Mouse (Mus musculus) CH12.LX (cell line): ENCODE results near the gene Efnb2. TPM values are rescaled to one million over a fixed set of nuclear protein-coding genes. Genes with fewer than 3 reads are reported as not detected.

Experiments used
- DNase-seq: peaks from one replicate; pipeline ENCODE4 v3.0.0-alpha.2; 2013; ENCODE audit errors: extremely low read depth
- H3K27ac ChIP-seq: 2 replicates; pipeline ENCODE4 v1.5.1; 2012; ENCODE audit warnings: low read depth, mild to moderate bottlenecking, control low read depth, moderate library complexity; ENCODE audit not compliant: insufficient read depth
- H3K27me3 ChIP-seq: replicated peaks from 2 replicates; pipeline ENCODE3; 2012; ENCODE audit warnings: inconsistent platforms
- H3K36me3 ChIP-seq, 2 experiments: replicated peaks in 1 of 2; 2 replicates each; pipeline versions ENCODE3 to v1.6.1; 2012; ENCODE audit warnings: inconsistent platforms in 1 of 2, low read length in 1 of 2, mild to moderate bottlenecking in 1 of 2, mixed read lengths in 1 of 2, moderate library complexity in 1 of 2; ENCODE audit not compliant: control insufficient read depth in 1 of 2, insufficient read depth in 1 of 2
- H3K4me1 ChIP-seq, 2 experiments: 2 replicates each; pipeline ENCODE4 v1.6.1; 2012; ENCODE audit warnings: inconsistent platforms in 1 of 2, moderate library complexity in 1 of 2; ENCODE audit not compliant: insufficient read depth in 2 of 2, control insufficient read depth in 1 of 2
- H3K4me2 ChIP-seq: 2 replicates; pipeline ENCODE4 v1.6.1; 2012; ENCODE audit warnings: low read depth, mild to moderate bottlenecking, control low read depth; ENCODE audit not compliant: poor library complexity, insufficient read depth, severe bottlenecking
- H3K4me3 ChIP-seq, 3 experiments: fragments of 150-350 bp in 1 of 3; sonication (generic) in 1 of 3; replicated peaks in 1 of 3; 2 replicates each; pipeline versions ENCODE3 to v1.5.1; 2011 to 2012; ENCODE audit warnings: low read depth in 2 of 3, low read length in 2 of 3, mild to moderate bottlenecking in 2 of 3, moderate library complexity in 2 of 3, control low read depth in 1 of 3, improper control_type of control experiment in 1 of 3, inconsistent platforms in 1 of 3, mixed read lengths in 1 of 3; ENCODE audit not compliant: poor library complexity in 1 of 3
- H3K79me2 ChIP-seq: replicated peaks from 2 replicates; pipeline ENCODE4 v1.6.1; 2012; ENCODE audit warnings: mild to moderate bottlenecking, moderate library complexity; ENCODE audit not compliant: control insufficient read depth, poor library complexity, insufficient read depth, severe bottlenecking; ENCODE audit errors: extremely low read depth
- H3K9ac ChIP-seq: 2 replicates; pipeline ENCODE4 v1.6.1; 2012; ENCODE audit warnings: low read depth, mild to moderate bottlenecking, control low read depth, moderate library complexity; ENCODE audit not compliant: insufficient read depth
- H3K9me3 ChIP-seq: replicated peaks from 2 replicates; pipeline ENCODE3; 2012; ENCODE audit warnings: low read length, inconsistent platforms, mixed read lengths
- CHD2 ChIP-seq: IDR thresholded peaks from 2 replicates; pipeline ENCODE4 v1.6.1; 2011; ENCODE audit warnings: low read length, improper control_type of control experiment
- ELF1 ChIP-seq: IDR thresholded peaks from 2 replicates; pipeline ENCODE4 v1.6.1; 2014; ENCODE audit warnings: low read depth, mild to moderate bottlenecking, inconsistent platforms, low read length, improper control_type of control experiment
- ETS1 ChIP-seq: conservative IDR thresholded peaks from 2 replicates; pipeline ENCODE4 v1.6.1; 2012; ENCODE audit warnings: low read depth, mild to moderate bottlenecking, inconsistent platforms, low read length, improper control_type of control experiment, moderate library complexity
- GABPA ChIP-seq: IDR thresholded peaks from 2 replicates; pipeline ENCODE4 v1.6.1; 2012; ENCODE audit warnings: low read depth, low read length, improper control_type of control experiment, inconsistent platforms; ENCODE audit not compliant: insufficient replicate concordance
- HCFC1 ChIP-seq: IDR thresholded peaks from 2 replicates; pipeline ENCODE4 v1.6.1; 2012; ENCODE audit warnings: low read depth, mild to moderate bottlenecking, inconsistent platforms, low read length, improper control_type of control experiment
- JUND ChIP-seq: conservative IDR thresholded peaks from 2 replicates; pipeline ENCODE4 v1.6.1; 2011; ENCODE audit warnings: low read depth, low read length, improper control_type of control experiment
- KAT2A ChIP-seq: IDR thresholded peaks from 2 replicates; pipeline ENCODE4 v1.6.1; 2012; ENCODE audit warnings: low read length, improper control_type of control experiment, inconsistent platforms; ENCODE audit not compliant: insufficient replicate concordance
- MAFK ChIP-seq: IDR thresholded peaks from 2 replicates; pipeline ENCODE4 v1.6.1; 2011; ENCODE audit warnings: low read length, improper control_type of control experiment; ENCODE audit not compliant: insufficient replicate concordance
- MAX ChIP-seq: IDR thresholded peaks from 2 replicates; pipeline ENCODE4 v1.6.1; 2011; ENCODE audit warnings: low read length, improper control_type of control experiment
- NELFE ChIP-seq: IDR thresholded peaks from 2 replicates; pipeline ENCODE4 v1.6.1; 2011; ENCODE audit warnings: low read depth, low read length, improper control_type of control experiment
- NRF1 ChIP-seq: IDR thresholded peaks from 2 replicates; pipeline ENCODE4 v1.6.1; 2014; ENCODE audit warnings: low read depth, mild to moderate bottlenecking, inconsistent platforms, low read length, improper control_type of control experiment, moderate library complexity
- PAX5 ChIP-seq: IDR thresholded peaks from 2 replicates; pipeline ENCODE4 v1.6.1; 2012; ENCODE audit warnings: low read length, inconsistent platforms, mixed read lengths
- POLR2A ChIP-seq: IDR thresholded peaks from 2 replicates; pipeline ENCODE4 v1.6.1; 2011; ENCODE audit warnings: low read depth, mild to moderate bottlenecking, improper control_type of control experiment, low read length
- SMC3 ChIP-seq: IDR thresholded peaks from 2 replicates; pipeline ENCODE4 v1.6.1; 2011; ENCODE audit warnings: low read depth, low read length, improper control_type of control experiment
- TBP ChIP-seq: conservative IDR thresholded peaks from 2 replicates; pipeline ENCODE4 v1.6.1; 2011; ENCODE audit warnings: low read depth, low read length, improper control_type of control experiment
- UBTF ChIP-seq: IDR thresholded peaks from 2 replicates; pipeline ENCODE4 v1.6.1; 2012; ENCODE audit warnings: low read depth, mild to moderate bottlenecking, inconsistent platforms, low read length, improper control_type of control experiment, moderate library complexity
- USF2 ChIP-seq: conservative IDR thresholded peaks from 2 replicates; pipeline ENCODE4 v1.6.1; 2011; ENCODE audit warnings: low read depth, low read length, improper control_type of control experiment
- ZMIZ1 ChIP-seq: IDR thresholded peaks from 2 replicates; pipeline ENCODE4 v1.6.1; 2012; ENCODE audit warnings: low read depth, mild to moderate bottlenecking, inconsistent platforms, low read length, improper control_type of control experiment
- ZNF384 ChIP-seq: IDR thresholded peaks from 2 replicates; pipeline ENCODE4 v1.6.1; 2012; ENCODE audit warnings: low read depth, low read length, improper control_type of control experiment, inconsistent platforms
- dilution Hi-C: fragments of 300-500 bp; cut with MboI; formaldehyde crosslinking; loops from 2 replicates; pipeline ENCODE4 v1.14.3; 2020; ENCODE audit warnings: low sequenced_read_pairs; ENCODE audit not compliant: extremely low pct_unique_long_range_greater_than_20kb, extremely low pct_ligation_motif_present
- in situ Hi-C: fragments of 300-500 bp; cut with MboI; formaldehyde crosslinking; loops from 3 replicates; pipeline ENCODE4 v1.14.3; 2019; ENCODE audit warnings: low sequenced_read_pairs, low pct_ligation_motif_present, low pct_unique_long_range_greater_than_20kb, mixed read lengths
- polyA plus RNA-seq: library from polyadenylated mRNA; unstranded; fragments of >175 nt; gene quantifications from 2 replicates; pipeline ENCODE4 v1.2.1, GENCODE M21; 2012; ENCODE audit warnings: low read depth; ENCODE audit not compliant: insufficient read length
- total RNA-seq, 2 experiments: library from RNA; depleted of rRNA; stranded (reverse); fragments of 300-350 nt in 1 of 2; fragments of >200 nt in 1 of 2; gene quantifications; 2 replicates each; pipeline ENCODE4 v1.2.3; 2012 to 2014

The Efnb2 gene
- total and polyA plus RNA-seq, 3 experiments = 0.06 to 0.25 TPM; not detected in 1

- Histone ChIP-seq H3K79me2 (no peaks in the 10 kb centered on the region), H3K9ac (no peak overlapping the region), H3K36me3 (no peaks in the 10 kb centered on the region), H3K4me1 (no peaks in the 10 kb centered on the region), H3K27ac (no peak overlapping the region), H3K27me3 (no peaks in the 10 kb centered on the region), H3K4me3 (no peak overlapping the region), H3K9me3 (peaks cover 67% of the 10 kb centered on the region), H3K4me2 (no peak overlapping the region)
- in situ Hi-C loops (no loop called here), dilution Hi-C loops (no loop called here)
- no peak for DNase-seq
- TF ChIP-seq NELFE (no peak), JUND (no peak), ETS1 (no peak), POLR2A (no peak), ELF1 (no peak), KAT2A (no peak), MAX (no peak), ZNF384 (no peak), CHD2 (no peak), NRF1 (no peak), USF2 (no peak), TBP (no peak), PAX5 (no peak), HCFC1 (no peak), MAFK (no peak), GABPA (no peak)
Measured at GRCm38 (mm10) chr8:8619221-8620194, 41.5 kb downstream of the Efnb2 start.

- H3K79me2 ChIP-seq = no peaks in the 10 kb centered on the region
- H3K27me3 ChIP-seq = no peaks in the 10 kb centered on the region
- H3K9ac ChIP-seq = no peak overlapping the region
- no peak for DNase-seq
- H3K4me1 ChIP-seq = no peaks in the 10 kb centered on the region
- no peak for TF ChIP-seq UBTF
- TF ChIP-seq ELF1 = no peak
- TF ChIP-seq CHD2 = no peak
- no peak for TF ChIP-seq SMC3
- TF ChIP-seq ZMIZ1 = no peak
- H3K4me2 ChIP-seq = no peak overlapping the region
- H3K27ac ChIP-seq = no peak overlapping the region
- dilution Hi-C loops (no loop called here), in situ Hi-C loops (no loop called here)
- no peaks in the 10 kb centered on the region for H3K36me3 ChIP-seq
- H3K9me3 ChIP-seq = peaks cover 58% of the 10 kb centered on the region
- H3K4me3 ChIP-seq = no peak overlapping the region
Measured at GRCm38 (mm10) chr8:8613844-8614243, 47.2 kb downstream of the Efnb2 start.
